Mouse (Mus musculus): ENCODE measurements around the gene Gm4969. TPM values are rescaled to one million over a fixed set of nuclear protein-coding genes. Genes with fewer than 3 reads are reported as not detected.
A peak's percentile ranks its signal among the peaks of the same experiment; 100 is the strongest.

Gene Gm4969
- total and polyA plus RNA-seq, 3 experiments, result not detected

- peak; percentile 95 for DNase-seq (ENCODE audit: low read depth, low spot score)
- Histone ChIP-seq H3K27me3 (ENCODE audit: control insufficient read depth in 1 of 2, insufficient read depth in 2 of 2, low read length in 2 of 2) (no peaks in the 10 kb centered on the region), H3K4me1 (ENCODE audit: control insufficient read depth in 1 of 2, insufficient read depth in 2 of 2, low read length in 2 of 2) (peaks cover 0 to 4% of the 10 kb centered on the region in 2 experiments; a peak in 2 of 4 replicates), H3K36me3 (ENCODE audit: control insufficient read depth in 1 of 2, insufficient read depth in 2 of 2, low read length in 2 of 2) (0 out of 4 replicates have a peak, but pooled peaks cover 0 to 2% of the 10 kb centered on the region in 2 experiments), H3K79me2 (ENCODE audit: control insufficient read depth, insufficient read depth, low read length, poor library complexity) (no peaks in the 10 kb centered on the region), H3K9me3 (replicated peaks; ENCODE audit: insufficient read depth, low read length) (no peaks in the 10 kb centered on the region), H3K27ac (ENCODE audit: control insufficient read depth, low read depth, low read length) (no peak overlapping the region), H3K4me3 (ENCODE audit: control insufficient read depth in 1 of 2, insufficient read depth in 1 of 2, low read depth in 2 of 2, low read length in 2 of 2) (peak overlapping the region; percentile 30 to 40; a peak in 3 of 4 replicates), H3K9ac (ENCODE audit: control insufficient read depth, low read depth, low read length, poor library complexity, severe bottlenecking) (peak overlapping the region; percentile 33; the same call in 1 of the 2 replicates)
- TF ChIP-seq JUND (IDR thresholded peaks at IDR 0.05; ENCODE audit: low read depth, low read length), result no peak
- TF ChIP-seq CHD2 (IDR thresholded peaks at IDR 0.05; ENCODE audit: low read length), result no peak
- no peak for TF ChIP-seq TCF12 (IDR thresholded peaks at IDR 0.05; ENCODE audit: low read depth, low read length)
- TF ChIP-seq MAX (IDR thresholded peaks at IDR 0.05; ENCODE audit: low read length), result peak; percentile 98
- peak; percentile 67; the same call in 1 of the 2 replicates for TF ChIP-seq MAZ (IDR thresholded peaks at IDR 0.05; ENCODE audit: low read depth, low read length)
- 0 out of 2 replicates have a peak, but pooled peaks have one; percentile 39 for TF ChIP-seq ELF1 (IDR thresholded peaks at IDR 0.05; ENCODE audit: low read depth, low read length)
- no peak for TF ChIP-seq E2F4 (IDR thresholded peaks at IDR 0.05; ENCODE audit: borderline replicate concordance, low read depth, low read length)
- no peak for TF ChIP-seq NELFE (IDR thresholded peaks at IDR 0.05; ENCODE audit: low read depth, low read length)
- TF ChIP-seq CTCF (IDR thresholded peaks at IDR 0.05 in 2 of 3, conservative IDR thresholded peaks at IDR 0.05 in 1 of 3; ENCODE audit: control insufficient read depth in 1 of 3, insufficient read depth in 1 of 3, low read depth in 2 of 3, low read length in 3 of 3, poor library complexity in 1 of 3, severe bottlenecking in 1 of 3), result peak; percentile 46 to 81 (median 74); a peak in 5 of 6 replicates
- TF ChIP-seq MEF2A (IDR thresholded peaks at IDR 0.05; ENCODE audit: extremely low read depth, insufficient replicate concordance, low read depth, low read length, poor library complexity, severe bottlenecking), result no peak
- TF ChIP-seq GABPA (IDR thresholded peaks at IDR 0.05; ENCODE audit: low read depth, low read length), result no peak
- no peak for TF ChIP-seq SMC3 (IDR thresholded peaks at IDR 0.05; ENCODE audit: low read depth, low read length)
- TF ChIP-seq ETS1 (IDR thresholded peaks at IDR 0.05; ENCODE audit: low read depth, low read length), result peak; percentile 18; the same call in 1 of the 2 replicates
- TF ChIP-seq USF2 (IDR thresholded peaks at IDR 0.05; ENCODE audit: borderline replicate concordance in 1 of 2, insufficient read depth in 1 of 2, low read depth in 1 of 2, low read length in 2 of 2), result peak in 1 of 2 experiments; percentile 68; a peak in 3 of 4 replicates
- no peak for TF ChIP-seq ZKSCAN1 (IDR thresholded peaks at IDR 0.05; ENCODE audit: low read depth, low read length)
- no peak for TF ChIP-seq ZMIZ1 (IDR thresholded peaks at IDR 0.05; ENCODE audit: low read depth, low read length)
- TF ChIP-seq POLR2AphosphoS5 (IDR thresholded peaks at IDR 0.05; ENCODE audit: borderline replicate concordance, low read depth, low read length), result no peak
- TF ChIP-seq ZNF384 (IDR thresholded peaks at IDR 0.05; ENCODE audit: low read depth, low read length), result no peak
- peak; percentile 82 for TF ChIP-seq BHLHE40 (IDR thresholded peaks at IDR 0.05; ENCODE audit: borderline replicate concordance, low read depth, low read length)
- no peak for TF ChIP-seq MAFK (IDR thresholded peaks at IDR 0.05; ENCODE audit: borderline replicate concordance, low read depth, low read length)
- TF ChIP-seq NRF1 (IDR thresholded peaks at IDR 0.05; ENCODE audit: insufficient read depth, low read depth, low read length, poor library complexity, severe bottlenecking), result peak; percentile 80
- no peak; a peak in 1 of 4 replicates for TF ChIP-seq POLR2A (IDR thresholded peaks at IDR 0.05; ENCODE audit: control insufficient read depth in 1 of 2, insufficient read depth in 1 of 2, low read depth in 1 of 2, low read length in 2 of 2, poor library complexity in 1 of 2)
- TF ChIP-seq CHD1 (IDR thresholded peaks at IDR 0.05; ENCODE audit: low read depth, low read length), result no peak
- TF ChIP-seq USF1 (IDR thresholded peaks at IDR 0.05; ENCODE audit: low read depth, low read length), result peak; percentile 95
- peak; percentile 99 for TF ChIP-seq SIN3A (IDR thresholded peaks at IDR 0.05; ENCODE audit: low read length)
- no peak for TF ChIP-seq TBP (IDR thresholded peaks at IDR 0.05; ENCODE audit: low read depth, low read length)
- no peak for TF ChIP-seq UBTF (IDR thresholded peaks at IDR 0.05; ENCODE audit: borderline replicate concordance, insufficient read depth, low read depth, low read length)
- 0 out of 2 replicates have a peak, but pooled peaks have one; percentile 42 for TF ChIP-seq POLR2AphosphoS2 (IDR thresholded peaks at IDR 0.05; ENCODE audit: low read length)
- TF ChIP-seq MYC (IDR thresholded peaks at IDR 0.05; ENCODE audit: low read depth, low read length), result no peak
- no peak for TF ChIP-seq TAL1 (IDR thresholded peaks at IDR 0.05; ENCODE audit: low read length)
- no peak for TF ChIP-seq GATA1 (IDR thresholded peaks at IDR 0.05; ENCODE audit: low read depth, low read length)
- no peak for TF ChIP-seq RAD21 (IDR thresholded peaks at IDR 0.05; ENCODE audit: low read depth, low read length)
- no peak for TF ChIP-seq RCOR1 (IDR thresholded peaks at IDR 0.05; ENCODE audit: low read depth, low read length)
- 0 out of 4 replicates have a peak, but pooled peaks of 1 of the 2 experiments have one; percentile 17 for TF ChIP-seq EP300 (IDR thresholded peaks at IDR 0.05; ENCODE audit: low read depth in 1 of 2, low read length in 2 of 2)
- TF ChIP-seq HCFC1 (IDR thresholded peaks at IDR 0.05; ENCODE audit: low read depth, low read length), result peak; percentile 77
- TF ChIP-seq MYB (IDR thresholded peaks at IDR 0.05; ENCODE audit: low read depth, low read length), result no peak
These were observed 13.2 kb upstream of the Gm4969 start for GRCm38 (mm10) chr7:19131324-19131848.
